Mouse (Mus musculus) heart, postnatal 25 days (tissue): ENCODE data around the gene Kifc1. TPM values are rescaled to one million over a fixed set of nuclear protein-coding genes. Genes with fewer than 3 reads are reported as not detected.
"Not testable (repeated sequence)": the region's sequence is repeated elsewhere in the genome, so short reads cannot be mapped to it uniquely, and the experiment has no call there.

Source experiments
- DNase-seq: peaks from one replicate; pipeline ENCODE4 v3.0.0; 2022; ENCODE audit warnings: low spot score
- intact Hi-C: fragments of 180-260 bp; cut with DNase I; formaldehyde crosslinking; loops from one replicate; pipeline ENCODE4 v1.15.1; 2025
- microRNA-seq: library from miRNA; unstranded; fragments of <30 nt; microRNA quantifications from one replicate; pipeline ENCODE4 v1.2.0, GENCODE M21; 2022
- total RNA-seq, 2 experiments: library from RNA; stranded (reverse); gene quantifications; 2 replicates each; pipeline ENCODE4 v1.2.3; 2021

Gene Kifc1
- total RNA-seq, 2 experiments from 2014 or later: 1.4 to 1.8 TPM

DNA sequence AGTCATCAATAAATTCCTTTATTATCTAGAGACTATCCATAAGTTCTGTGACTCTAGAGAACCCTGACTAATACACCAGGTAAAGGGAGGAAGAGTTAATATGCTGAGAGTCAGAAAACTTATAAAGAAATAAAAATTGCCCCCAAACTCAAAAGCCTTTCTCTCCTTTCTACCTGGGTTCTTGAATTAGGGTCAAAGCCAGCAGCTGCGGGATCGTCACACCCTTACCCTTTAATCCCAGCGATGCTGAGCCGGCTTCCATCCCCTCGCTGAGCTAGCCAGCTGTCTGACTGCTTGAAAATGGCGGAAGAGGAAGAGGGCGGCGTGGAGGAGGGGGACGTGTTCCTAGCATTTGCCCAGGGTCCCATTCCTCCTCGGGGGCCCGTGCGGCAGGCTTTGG lies 16.9 kb downstream of the Kifc1 start, which contains the start of gene Gm7029:
Gene Gm7029, plus strand, starts transcription at position 301 of the 400 bp plus-strand sequence.
- intact Hi-C loops: not testable (repeated sequence)

DNA sequence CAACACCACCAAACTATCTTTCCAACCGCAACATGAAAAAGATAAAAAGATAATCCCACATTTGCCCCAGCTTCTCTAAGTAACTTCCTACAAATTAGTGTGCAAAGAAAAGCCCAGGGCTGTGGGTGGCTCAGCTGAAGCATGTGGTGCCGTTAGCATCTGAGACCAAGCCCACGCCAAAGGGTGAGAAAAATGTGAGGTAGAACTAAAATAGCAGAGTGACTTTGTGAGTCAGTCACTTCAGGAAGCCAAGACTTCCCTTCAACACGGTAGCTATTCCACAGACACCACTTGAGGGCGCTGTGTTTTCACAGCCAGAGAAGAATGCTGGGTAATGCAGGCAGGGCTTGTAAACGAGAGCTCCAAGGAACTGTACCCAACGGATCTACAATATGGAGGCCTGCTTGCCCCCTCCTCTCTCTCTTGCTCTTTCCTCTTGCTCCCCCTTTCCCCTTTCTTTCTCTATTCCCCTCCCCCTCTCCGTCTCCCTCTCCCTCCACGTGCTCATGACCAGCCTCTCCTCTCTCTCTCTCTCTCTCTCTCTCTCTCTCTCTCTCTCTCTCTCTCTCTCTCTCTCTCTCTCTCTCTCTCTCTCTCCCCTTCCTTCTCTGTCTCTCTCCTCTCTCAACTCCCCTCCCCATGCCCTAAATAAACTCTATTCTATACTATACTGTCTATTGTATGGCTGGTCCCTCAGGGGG lies 25.0 kb downstream of the Kifc1 start:
- no peak for DNase-seq
- intact Hi-C loops: no loop called here

More for the DNA sequence above, 16.9 kb downstream of the Kifc1 start, which contains the start of gene Gm7029:
- not testable (repeated sequence) for DNase-seq

GRCm38 (mm10) chr17:33857816-33858215 lies 32.6 kb downstream of the Kifc1 start:
- DNase-seq: no peak
- intact Hi-C loops: no loop called here

DNA sequence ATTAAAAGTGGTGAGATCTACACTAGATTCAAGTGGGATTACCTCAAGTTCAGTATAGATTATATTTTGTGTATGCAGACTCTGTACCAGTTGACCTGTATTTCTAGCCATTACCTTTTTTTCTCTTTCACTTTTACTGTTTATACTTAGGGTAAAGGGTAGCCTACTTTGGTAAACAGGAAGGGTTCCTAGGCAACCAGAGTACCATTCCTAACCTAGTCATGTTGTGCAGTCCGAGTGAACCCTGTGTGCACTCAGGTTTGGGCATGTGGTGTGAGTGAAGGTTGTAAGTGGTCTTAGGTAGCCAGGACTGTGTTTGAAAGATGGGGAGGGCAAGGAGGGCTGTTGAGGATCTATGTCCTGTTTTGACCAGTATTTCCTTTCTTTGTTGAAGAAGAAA lies 39.1 kb downstream of the Kifc1 start:
- intact Hi-C loops: no loop called here

GRCm38 (mm10) chr17:33848139-33848538 lies 42.3 kb downstream of the Kifc1 start:
- intact Hi-C loops: no loop called here
- DNase-seq: no peak

More for the DNA sequence above, 39.1 kb downstream of the Kifc1 start:
- no peak for DNase-seq

GRCm38 (mm10) chr17:33844196-33844595 lies 46.3 kb downstream of the Kifc1 start:
- intact Hi-C loops: no loop called here
- no peak for DNase-seq

DNA sequence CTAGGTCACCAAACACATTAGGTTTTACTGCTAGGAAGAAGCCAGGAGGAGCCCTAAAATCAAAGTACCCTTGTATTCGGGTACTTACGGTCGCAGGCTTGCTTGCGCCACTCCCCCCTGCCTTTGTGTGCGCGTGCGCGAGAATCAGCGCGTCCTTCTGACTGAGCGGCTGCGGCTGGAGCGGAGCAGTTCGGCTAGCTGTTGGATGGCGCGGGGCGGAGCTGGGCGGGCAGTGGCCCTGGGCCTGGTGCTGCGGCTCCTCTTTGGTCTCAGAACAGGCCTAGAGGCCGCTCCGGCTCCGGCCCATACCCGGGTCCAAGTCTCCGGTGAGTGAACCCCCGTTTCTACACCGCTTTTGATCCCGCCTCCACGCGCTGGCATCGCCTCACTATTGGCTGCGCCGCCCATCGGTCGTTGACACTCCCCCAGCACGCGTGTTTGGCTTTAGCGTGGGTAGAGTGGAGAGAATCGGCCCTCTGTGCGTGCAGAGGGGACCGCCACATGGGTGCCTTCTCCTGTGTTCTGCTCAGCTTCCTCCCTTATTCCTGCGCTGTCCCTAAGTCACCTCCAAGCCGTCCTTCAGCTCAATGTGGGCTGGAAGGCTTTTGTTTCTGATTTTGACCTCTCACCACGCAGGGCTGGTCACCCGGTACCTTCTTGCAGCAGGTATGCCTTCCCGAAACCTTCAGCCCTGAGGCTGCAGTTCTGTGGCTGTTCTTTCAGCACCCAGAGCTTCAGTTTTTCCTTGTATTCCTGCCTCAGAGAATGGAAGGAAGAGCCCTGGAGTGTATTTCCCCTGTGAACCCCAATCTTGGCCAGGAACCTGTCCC lies 47.3 kb downstream of the Kifc1 start, which contains the start of gene Cd320:
Gene Cd320, plus strand, starts transcription at position 126 of the 830 bp plus-strand sequence.
- DNase-seq: peak; percentile 82
- intact Hi-C loops: no loop called here

- DNase-seq: no peak
- intact Hi-C loops: no loop called here
Observed at GRCm38 (mm10) chr17:33829561-33829960, 60.9 kb downstream of the Kifc1 start.

- peak; percentile 61 for DNase-seq
- intact Hi-C loops: no loop called here
Observed at GRCm38 (mm10) chr17:33828892-33829291, 61.6 kb downstream of the Kifc1 start.

- no peak for DNase-seq
- intact Hi-C loops: no loop called here
Observed at GRCm38 (mm10) chr17:33826850-33827249, 63.6 kb downstream of the Kifc1 start.

Small RNA genes lying within 50 kb of the gene (microRNA-seq; reads per million reads assigned to microRNA genes)
- gene Gm27740: not detected

Other genes with a start within 250 kb of the Kifc1 start
- gene Hnrnpm, start 203.8 kb downstream of the Kifc1 start, total RNA-seq: 100 to 1,000 TPM in 1 of 2 experiments, 10 to 100 TPM in 1; 89.2 to 106 TPM
- gene March2, start 172.0 kb downstream of the Kifc1 start, total RNA-seq: 100 to 1,000 TPM; 143 to 160 TPM
- gene Rab11b, start 130.1 kb downstream of the Kifc1 start, total RNA-seq: 100 to 1,000 TPM; 239 to 261 TPM
- gene Angptl4, start 108.8 kb downstream of the Kifc1 start, total RNA-seq: 10 to 100 TPM in 1 of 2 experiments, 1 to 10 TPM in 1; 8.4 to 21.7 TPM
- gene Kank3, start 80.1 kb downstream of the Kifc1 start, total RNA-seq: 10 to 100 TPM; 55.0 to 69.3 TPM
- gene Rps28, start 66.1 kb downstream of the Kifc1 start, total RNA-seq: 100 to 1,000 TPM; 707 to 763 TPM
- gene Ndufa7, start 66.1 kb downstream of the Kifc1 start, total RNA-seq: 100 to 1,000 TPM; 599 to 648 TPM
- gene Cd320, start 47.6 kb downstream of the Kifc1 start, total RNA-seq: 10 to 100 TPM; 30.6 to 31.9 TPM
- not detected for gene Gm7029, start 16.8 kb downstream of the Kifc1 start, total RNA-seq
- gene Platr17, start 14.5 kb upstream of the Kifc1 start, total RNA-seq: not detected
- 10 to 100 TPM; 14.3 to 17.5 TPM for gene Daxx, start 18.8 kb upstream of the Kifc1 start, total RNA-seq
- 100 to 1,000 TPM in 1 of 2 experiments, 10 to 100 TPM in 1; 93.5 to 104 TPM for gene Tapbp, start 25.2 kb upstream of the Kifc1 start, total RNA-seq
- gene Zbtb22, start 25.2 kb upstream of the Kifc1 start, total RNA-seq: 10 to 100 TPM; 15.5 to 19.4 TPM
- gene Rgl2, start 38.9 kb upstream of the Kifc1 start, total RNA-seq: 10 to 100 TPM; 38.2 to 44.6 TPM
- gene Pfdn6, start 49.7 kb upstream of the Kifc1 start, total RNA-seq: 10 to 100 TPM; 70.7 to 77.3 TPM
- 10 to 100 TPM in 1 of 2 experiments, 1 to 10 TPM in 1; 9.3 to 10.2 TPM for gene Wdr46, start 50.0 kb upstream of the Kifc1 start, total RNA-seq
- gene B3galt4, start 60.8 kb upstream of the Kifc1 start, total RNA-seq: 1 to 10 TPM; 1.7 to 1.9 TPM
- gene Vps52, start 65.2 kb upstream of the Kifc1 start, total RNA-seq: 10 to 100 TPM; 39.2 to 39.4 TPM
- gene Rps18, start 65.3 kb upstream of the Kifc1 start, total RNA-seq: 100 to 1,000 TPM; 408 to 435 TPM
- gene H2-K1, start 109.7 kb upstream of the Kifc1 start, total RNA-seq: 10 to 100 TPM; 59.9 to 88.2 TPM
- 10 to 100 TPM; 12.6 to 13.2 TPM for gene Ring1, start 134.0 kb upstream of the Kifc1 start, total RNA-seq
- 100 to 1,000 TPM in 1 of 2 experiments, 10 to 100 TPM in 1; 98.1 to 100 TPM for gene H2-Ke6, start 137.4 kb upstream of the Kifc1 start, total RNA-seq
- gene Slc39a7, start 141.0 kb upstream of the Kifc1 start, total RNA-seq: 10 to 100 TPM; 60.4 to 61.3 TPM
- gene Rxrb, start 141.2 kb upstream of the Kifc1 start, total RNA-seq: 10 to 100 TPM; 40.5 to 42.1 TPM
- gene Col11a2, start 148.8 kb upstream of the Kifc1 start, total RNA-seq: 1 to 10 TPM; 1.1 to 2.2 TPM
- not detected for gene H2-Oa, start 201.7 kb upstream of the Kifc1 start, total RNA-seq
- gene H2-DMa, start 228.9 kb upstream of the Kifc1 start, total RNA-seq: 1 to 10 TPM; 3.7 to 4.5 TPM
- gene Brd2, start 232.0 kb upstream of the Kifc1 start, total RNA-seq: 10 to 100 TPM; 72.9 to 75.8 TPM